Mouse (Mus musculus): Measurements from ENCODE around the gene Yy1. TPM values are rescaled to one million over a fixed set of nuclear protein-coding genes. Genes with fewer than 3 reads are reported as not detected.
A peak's percentile ranks its signal among the peaks of the same experiment; 100 is the strongest.

The Yy1 gene
- total RNA-seq, 2 experiments from 2014 or later = 51.3 to 53.0 TPM

DNA sequence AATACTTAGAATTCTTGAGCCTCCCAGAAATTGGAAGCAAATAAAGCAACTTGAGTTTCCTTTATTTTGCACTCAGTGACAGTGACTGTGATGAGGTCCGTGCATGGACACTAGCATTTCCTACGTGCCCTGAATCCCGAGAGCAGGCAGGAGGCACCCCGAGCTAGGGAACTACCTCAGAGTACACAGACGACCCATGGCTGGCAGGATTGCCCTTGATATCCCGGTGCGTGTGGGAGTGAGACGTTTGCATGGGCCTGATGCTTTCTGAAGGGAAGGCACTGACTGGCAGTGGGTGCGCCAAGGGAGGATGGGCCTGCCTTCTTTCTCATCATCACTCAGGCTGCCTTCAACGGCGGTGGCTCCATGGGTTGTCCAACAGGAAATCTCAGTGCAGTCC, 23.8 kb downstream of the Yy1 start:
- DNase-seq (ENCODE audit: extremely low spot score in 1 of 2, low spot score in 2 of 2) = no peak
- intact Hi-C loops (cut with DNase I) = no loop called here

GRCm38 (mm10) chr12:108820461-108820860, 27.7 kb downstream of the Yy1 start:
- no peak for DNase-seq (ENCODE audit: extremely low spot score in 1 of 2, low spot score in 2 of 2)
- intact Hi-C loops (cut with DNase I) = no loop called here

GRCm38 (mm10) chr12:108823036-108823435, 30.3 kb downstream of the Yy1 start:
- no peak for DNase-seq (ENCODE audit: extremely low spot score in 1 of 2, low spot score in 2 of 2)
- intact Hi-C loops (cut with DNase I) = no loop called here

DNA sequence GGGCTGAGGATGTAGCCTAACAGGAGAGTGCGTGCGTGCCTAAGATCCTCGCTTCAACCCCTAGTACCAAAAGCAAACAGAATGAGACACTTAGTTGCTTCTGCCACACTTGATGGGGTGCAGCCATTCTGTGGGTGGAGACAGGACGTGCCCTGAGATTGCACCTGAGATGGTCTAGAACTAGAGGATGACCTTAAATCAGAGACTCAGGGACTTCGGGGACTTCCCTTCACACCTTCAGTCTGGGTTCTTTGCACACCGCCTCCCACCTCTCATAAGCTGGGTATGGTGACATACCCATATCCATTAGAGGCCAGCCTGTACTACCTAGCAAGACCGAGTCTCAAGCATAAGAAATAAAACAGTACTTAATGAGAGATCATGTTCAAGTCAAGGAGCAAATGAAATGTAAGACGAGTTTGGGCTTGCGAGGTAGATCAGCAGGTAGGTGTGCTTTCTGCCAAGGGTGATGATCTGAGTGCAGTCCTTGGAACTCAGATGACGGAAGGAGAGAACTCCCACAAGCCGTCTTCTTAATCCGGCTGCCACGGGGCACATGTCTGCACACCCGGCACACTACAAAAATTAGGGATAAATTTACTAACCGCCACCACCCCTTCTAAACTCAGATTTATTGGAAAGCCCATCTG, 31.6 kb downstream of the Yy1 start:
- intact Hi-C loops (cut with DNase I) = no loop called here
- no peak for DNase-seq (ENCODE audit: extremely low spot score in 1 of 2, low spot score in 2 of 2)

DNA sequence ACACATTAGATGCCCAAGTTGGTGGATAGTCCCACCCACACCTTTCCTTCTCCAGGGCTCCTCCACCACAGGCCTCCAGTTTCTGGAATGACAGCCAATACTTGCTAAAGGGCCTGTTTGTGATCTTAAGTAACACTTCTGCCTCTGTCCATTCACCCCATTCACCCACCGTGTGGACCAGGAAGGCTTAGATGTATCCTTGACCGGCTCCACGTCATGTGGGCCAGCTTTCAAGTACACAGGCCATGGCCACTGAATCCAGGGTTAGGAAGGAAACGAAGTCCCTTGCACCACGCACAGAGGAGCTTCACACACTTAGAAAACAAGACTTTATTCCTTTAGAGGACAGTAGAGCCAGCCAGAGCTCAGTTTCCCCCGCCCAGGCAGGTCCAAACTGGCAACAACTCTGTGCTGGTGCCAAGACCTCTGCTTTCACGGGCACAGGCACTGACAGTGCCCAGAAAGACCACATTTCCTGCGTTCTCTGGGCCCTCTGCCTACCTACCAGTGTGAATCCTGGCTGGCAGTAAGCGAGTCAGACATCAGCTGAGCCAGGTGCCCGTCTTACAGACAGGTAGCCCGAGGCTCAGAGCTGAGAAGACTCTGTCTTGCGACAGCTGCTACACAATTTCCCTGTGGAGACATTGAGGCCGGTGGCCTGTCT, 32.9 kb downstream of the Yy1 start:
- intact Hi-C loops (cut with DNase I) = no loop called here
- DNase-seq (ENCODE audit: extremely low spot score in 1 of 2, low spot score in 2 of 2) = no peak

DNA sequence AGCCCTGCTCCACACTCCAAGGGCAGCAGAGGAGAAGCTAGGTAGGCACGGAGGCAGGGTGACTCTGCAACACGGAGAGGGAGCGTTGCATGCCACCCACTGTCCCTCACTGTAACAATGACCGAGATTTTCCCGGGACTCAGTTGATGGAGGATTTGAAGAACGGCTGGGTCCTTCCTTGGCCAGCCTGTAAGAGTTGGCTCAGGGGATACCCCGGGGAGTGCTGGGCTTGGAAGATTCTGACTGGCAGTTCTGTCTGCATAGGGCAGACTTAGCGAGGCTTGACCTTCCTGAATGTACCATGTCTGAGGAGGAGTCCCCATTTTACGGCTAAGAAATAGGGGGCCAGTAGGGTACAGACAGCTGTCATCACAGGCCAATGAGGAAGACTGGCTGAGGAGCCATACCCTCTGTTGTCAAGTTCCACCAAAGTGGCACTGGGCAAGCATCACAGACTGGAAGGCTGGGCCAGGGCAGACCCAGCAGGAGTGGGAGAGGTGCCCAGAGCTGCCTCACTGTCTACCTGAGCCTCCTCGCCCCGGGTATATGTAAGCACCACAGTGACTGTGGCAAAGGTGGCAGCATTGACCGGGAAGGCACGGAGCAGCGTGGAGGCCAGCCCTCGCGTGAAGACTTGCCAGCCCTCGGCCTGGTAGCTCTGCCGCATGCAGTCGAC, 33.6 kb downstream of the Yy1 start:
- no peak for DNase-seq (ENCODE audit: extremely low spot score in 1 of 2, low spot score in 2 of 2)
- intact Hi-C loops (cut with DNase I) = no loop called here

DNA sequence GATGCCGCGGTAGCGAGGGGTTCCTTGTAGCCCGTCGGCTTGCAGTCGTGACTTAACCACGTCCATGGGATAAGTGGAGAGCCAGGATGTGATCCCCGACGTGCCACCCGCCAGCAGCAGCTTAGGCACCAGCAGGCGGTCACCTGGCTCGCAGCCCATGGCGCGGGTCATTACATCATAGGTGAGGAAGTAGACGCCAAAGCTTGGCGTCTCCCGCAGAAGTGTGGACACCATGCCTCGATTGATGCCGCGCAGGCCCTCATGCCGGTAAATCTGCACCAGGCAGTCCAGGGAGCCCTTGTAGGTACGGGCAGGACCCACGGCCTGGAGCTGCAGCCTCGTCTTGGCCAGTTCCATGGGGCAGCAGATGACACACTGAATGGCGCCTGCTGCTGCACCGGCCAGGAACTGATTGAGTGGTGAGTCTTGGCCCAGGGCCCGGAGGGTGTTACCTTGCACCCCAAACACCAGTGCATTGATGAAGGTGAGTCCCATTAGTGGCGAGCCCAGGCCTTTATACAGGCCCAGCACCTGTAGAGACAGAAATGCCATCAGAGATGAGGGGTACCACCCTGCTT, 34.3 kb downstream of the Yy1 start:
- intact Hi-C loops (cut with DNase I) = no loop called here
- DNase-seq (ENCODE audit: extremely low spot score in 1 of 2, low spot score in 2 of 2) = no peak

DNA sequence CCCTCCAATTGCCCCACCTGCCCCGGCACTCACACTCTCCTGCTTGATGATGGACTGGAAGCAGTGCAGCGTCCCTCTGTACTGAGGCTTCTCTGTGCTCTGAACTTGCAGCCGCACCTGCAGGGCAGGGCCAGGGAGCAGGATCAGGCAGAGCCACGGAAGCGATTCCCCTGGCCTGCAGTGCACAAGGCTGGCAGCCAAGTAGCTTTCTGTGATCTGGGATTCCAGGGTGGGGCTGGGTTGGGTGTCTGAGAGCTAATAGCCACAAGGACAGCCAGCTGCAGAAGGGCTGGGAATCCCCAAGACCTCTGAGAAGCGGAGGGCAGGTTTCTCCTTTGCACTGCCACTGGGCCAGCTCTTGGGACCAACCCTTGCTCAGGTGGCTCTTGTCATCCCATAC, 34.9 kb downstream of the Yy1 start:
- no peak for DNase-seq (ENCODE audit: extremely low spot score in 1 of 2, low spot score in 2 of 2)
- intact Hi-C loops (cut with DNase I) = no loop called here

DNA sequence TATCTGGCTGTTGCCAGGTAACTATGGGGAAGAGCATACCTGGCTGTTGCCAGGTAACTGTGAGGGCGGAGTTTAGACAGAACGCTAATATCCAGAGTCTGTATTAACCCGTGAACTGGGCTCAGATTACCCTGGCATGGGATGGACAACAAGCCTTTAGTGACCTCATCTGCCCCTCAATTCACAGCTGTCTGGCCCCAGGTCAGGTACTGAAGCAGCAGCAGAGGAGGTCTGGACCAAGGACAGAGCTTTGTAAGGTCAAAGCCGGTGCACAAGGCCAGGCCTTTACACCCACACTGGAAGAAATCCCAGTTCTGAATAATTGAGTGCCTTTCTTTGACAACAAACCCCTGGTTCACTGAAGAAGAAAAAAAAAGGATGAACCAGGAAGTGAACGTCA, 36.9 kb downstream of the Yy1 start:
- intact Hi-C loops (cut with DNase I) = no loop called here
- no peak for DNase-seq (ENCODE audit: extremely low spot score in 1 of 2, low spot score in 2 of 2)

DNA sequence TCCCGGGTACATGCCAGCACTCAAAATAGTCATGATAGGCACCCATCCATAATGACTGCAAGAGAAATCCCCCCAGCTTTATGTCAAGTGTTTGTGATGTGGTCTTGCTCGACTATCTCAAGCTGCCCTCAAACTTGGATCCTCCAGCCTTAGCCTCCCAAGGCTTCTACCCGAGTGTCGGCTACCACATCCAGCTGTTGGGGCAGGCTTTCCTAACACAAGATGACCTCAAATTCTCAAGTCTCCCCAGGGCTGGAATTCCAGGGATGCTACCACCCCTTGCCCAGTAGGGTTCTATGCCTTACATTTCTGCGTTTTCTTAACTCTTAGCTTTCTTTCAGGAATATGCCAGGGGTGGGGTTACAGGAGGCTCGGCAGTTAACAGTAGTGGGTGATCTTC, 37.6 kb downstream of the Yy1 start:
- intact Hi-C loops (cut with DNase I) = no loop called here
- no peak for DNase-seq (ENCODE audit: extremely low spot score in 1 of 2, low spot score in 2 of 2)

- intact Hi-C loops (cut with DNase I) = no loop called here
- DNase-seq (ENCODE audit: extremely low spot score in 1 of 2, low spot score in 2 of 2) = peak in 1 of 2 experiments; percentile 86
Measured at GRCm38 (mm10) chr12:108831966-108832643, 39.3 kb downstream of the Yy1 start.

GRCm38 (mm10) chr12:108832851-108833250, 40.1 kb downstream of the Yy1 start:
- DNase-seq (ENCODE audit: extremely low spot score in 1 of 2, low spot score in 2 of 2) = peak in 1 of 2 experiments; percentile 27
- intact Hi-C loops (cut with DNase I) = no loop called here

DNA sequence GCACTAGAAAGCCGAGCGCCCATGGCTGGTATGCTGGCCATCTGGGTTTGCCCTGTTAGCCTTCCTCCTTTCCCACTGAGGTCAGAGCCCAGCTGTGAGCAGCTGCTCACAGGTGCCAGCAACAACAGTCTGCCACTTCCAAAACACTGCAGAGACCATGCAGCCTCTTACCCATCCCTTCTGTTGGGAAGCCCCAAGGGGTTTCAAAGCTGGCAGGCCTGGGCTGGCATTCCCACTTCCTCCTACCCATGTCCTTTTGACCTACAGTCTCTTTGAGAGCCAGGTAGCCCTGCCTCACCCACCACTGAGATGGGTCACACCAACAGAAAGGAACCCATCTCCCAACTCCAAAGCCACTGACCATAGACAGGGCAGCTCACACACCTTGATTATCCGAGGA, 40.6 kb downstream of the Yy1 start:
- intact Hi-C loops (cut with DNase I) = no loop called here
- DNase-seq (ENCODE audit: extremely low spot score in 1 of 2, low spot score in 2 of 2) = peak in 1 of 2 experiments; percentile 11

- intact Hi-C loops (cut with DNase I) = no loop called here
- peak in 1 of 2 experiments; percentile 14 for DNase-seq (ENCODE audit: extremely low spot score in 1 of 2, low spot score in 2 of 2)
Measured at GRCm38 (mm10) chr12:108834337-108834736, 41.6 kb downstream of the Yy1 start.

DNA sequence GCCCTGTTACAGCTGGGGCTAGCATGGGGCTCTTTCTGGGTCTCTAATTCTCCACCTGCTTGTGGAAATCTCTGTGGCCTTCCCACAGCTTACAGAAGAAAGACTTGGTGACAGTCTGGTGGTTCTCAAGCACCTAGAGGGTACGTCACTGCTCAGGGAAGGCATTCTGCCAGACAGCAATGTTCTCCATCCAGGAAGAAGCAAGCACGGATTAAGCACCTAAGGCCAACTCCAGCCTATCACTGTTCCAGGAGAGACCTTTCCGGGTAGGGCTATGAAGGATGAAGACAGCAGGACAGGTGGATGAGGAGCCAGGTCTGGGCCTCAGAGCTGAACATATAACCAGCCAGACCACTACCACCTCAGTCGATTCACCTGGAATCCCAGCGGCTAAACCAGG, 42.0 kb downstream of the Yy1 start:
- intact Hi-C loops (cut with DNase I) = loop anchor here (5.0 kb wide), 1 partner anchor 42 kb away; the partner anchor contains the start of gene Yy1
- DNase-seq (ENCODE audit: extremely low spot score in 1 of 2, low spot score in 2 of 2) = peak in 1 of 2 experiments; percentile 28

DNA sequence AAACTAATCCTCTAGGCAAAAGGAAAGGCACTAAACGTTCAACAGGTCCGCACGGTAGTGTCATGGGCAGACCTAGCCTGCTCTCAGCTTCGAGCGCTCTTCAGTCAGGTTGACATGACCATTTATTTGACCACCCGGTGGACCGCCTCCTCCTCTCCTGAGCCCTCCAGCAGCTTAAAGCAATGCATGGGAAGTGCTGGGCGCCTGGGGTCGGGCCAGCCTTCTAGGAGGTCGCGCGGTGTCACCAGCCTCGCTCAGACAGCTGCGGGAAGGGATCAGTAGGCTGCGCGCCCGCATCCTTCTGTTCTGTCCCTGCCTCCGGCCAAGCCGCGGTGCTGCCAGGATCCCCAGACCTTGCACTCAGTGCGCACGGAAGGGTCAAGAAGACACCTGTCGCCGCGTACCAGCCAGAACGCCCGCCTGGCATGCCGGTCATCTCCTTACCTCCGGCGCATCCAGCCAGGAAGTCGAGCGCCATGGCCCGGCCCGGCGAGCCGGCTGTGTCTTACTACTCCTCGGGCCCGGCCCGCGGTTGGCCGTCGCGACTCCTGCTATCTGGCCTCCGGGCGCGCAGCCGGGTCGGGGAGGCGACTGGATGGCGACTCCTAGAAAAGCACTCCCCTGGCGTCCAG, 42.6 kb downstream of the Yy1 start:
- DNase-seq (ENCODE audit: extremely low spot score in 1 of 2, low spot score in 2 of 2) = no peak
- intact Hi-C loops (cut with DNase I) = loop anchor here (5.0 kb wide), 1 partner anchor 43 kb away; the partner anchor contains the start of gene Yy1

DNA sequence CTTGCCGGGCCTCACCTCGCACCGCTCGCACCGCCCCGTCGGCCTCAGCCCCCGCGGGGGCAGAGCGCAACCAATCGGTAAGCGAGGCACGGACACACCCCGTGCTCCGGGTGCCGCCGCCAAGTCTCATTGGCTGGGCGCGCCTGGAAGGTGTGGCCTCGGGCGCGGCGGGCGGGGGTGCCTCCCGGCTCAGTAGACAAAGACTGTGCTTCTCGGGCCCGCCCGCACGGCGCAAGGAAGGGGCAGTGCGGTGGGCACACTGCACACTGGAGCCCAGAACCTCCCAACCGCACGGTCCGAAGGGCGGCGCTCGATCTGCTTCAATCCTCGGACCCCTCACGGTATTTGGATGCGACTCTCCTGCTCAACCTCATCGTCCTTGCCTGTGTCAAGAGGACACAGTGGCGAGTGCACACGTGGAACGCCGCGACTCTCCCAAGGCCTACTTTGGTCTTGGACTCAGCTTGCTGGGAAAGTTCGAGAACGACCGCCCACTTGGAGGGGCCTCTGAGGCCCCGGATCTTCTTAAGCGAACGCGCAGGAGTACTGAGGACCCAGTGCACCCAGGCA, 43.2 kb downstream of the Yy1 start, which contains the start of the genes Slc25a29 and Slc25a47:
Gene Slc25a29, minus strand, starts transcription at position 44 of the 570 bp plus-strand sequence.
Gene Slc25a47, plus strand, starts transcription at position 207 of the 570 bp plus-strand sequence.
- intact Hi-C loops (cut with DNase I) = loop anchor here (5.0 kb wide), 1 partner anchor 44 kb away; the partner anchor contains the start of gene Yy1
- DNase-seq (ENCODE audit: extremely low spot score in 1 of 2, low spot score in 2 of 2) = peak; percentile 95 to 98

DNA sequence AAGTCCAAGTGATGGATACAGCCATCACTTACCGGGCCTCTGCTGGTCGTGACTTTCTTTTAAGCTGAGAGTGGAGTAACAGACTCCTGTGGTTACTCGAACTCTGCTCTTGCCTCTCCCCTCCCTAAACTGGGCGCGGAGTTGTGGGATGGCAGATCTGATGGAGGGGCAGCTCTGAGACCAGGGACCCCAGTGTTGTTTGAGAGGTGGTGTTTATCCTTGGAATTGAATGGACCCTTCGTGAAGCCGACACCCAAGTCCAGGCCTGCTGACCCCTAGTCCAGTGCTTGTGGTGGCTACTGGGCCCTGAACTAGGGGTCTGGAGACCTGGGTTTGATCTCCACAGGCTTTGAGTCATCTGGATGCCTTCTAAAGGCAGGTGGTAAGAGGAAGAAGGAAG, 43.9 kb downstream of the Yy1 start:
- peak in 1 of 2 experiments; percentile 26 for DNase-seq (ENCODE audit: extremely low spot score in 1 of 2, low spot score in 2 of 2)
- intact Hi-C loops (cut with DNase I) = loop anchor here (5.0 kb wide), 1 partner anchor 44 kb away; the partner anchor contains the start of gene Yy1

All from left cerebral cortex, postnatal 10 days (tissue).